Mouse (Mus musculus): ENCODE data around the gene Ikzf1. TPM values are rescaled to one million over a fixed set of nuclear protein-coding genes. Genes with fewer than 3 reads are reported as not detected.

Ikzf1 gene
- total RNA-seq, 2 experiments from 2014 or later, result 0.32 to 2.4 TPM

- intact Hi-C loops (cut with DNase I), result no loop called here
- DNase-seq, result no peak
Measured at GRCm38 (mm10) chr11:11689701-11690058, 4.9 kb downstream of the Ikzf1 start.

DNA sequence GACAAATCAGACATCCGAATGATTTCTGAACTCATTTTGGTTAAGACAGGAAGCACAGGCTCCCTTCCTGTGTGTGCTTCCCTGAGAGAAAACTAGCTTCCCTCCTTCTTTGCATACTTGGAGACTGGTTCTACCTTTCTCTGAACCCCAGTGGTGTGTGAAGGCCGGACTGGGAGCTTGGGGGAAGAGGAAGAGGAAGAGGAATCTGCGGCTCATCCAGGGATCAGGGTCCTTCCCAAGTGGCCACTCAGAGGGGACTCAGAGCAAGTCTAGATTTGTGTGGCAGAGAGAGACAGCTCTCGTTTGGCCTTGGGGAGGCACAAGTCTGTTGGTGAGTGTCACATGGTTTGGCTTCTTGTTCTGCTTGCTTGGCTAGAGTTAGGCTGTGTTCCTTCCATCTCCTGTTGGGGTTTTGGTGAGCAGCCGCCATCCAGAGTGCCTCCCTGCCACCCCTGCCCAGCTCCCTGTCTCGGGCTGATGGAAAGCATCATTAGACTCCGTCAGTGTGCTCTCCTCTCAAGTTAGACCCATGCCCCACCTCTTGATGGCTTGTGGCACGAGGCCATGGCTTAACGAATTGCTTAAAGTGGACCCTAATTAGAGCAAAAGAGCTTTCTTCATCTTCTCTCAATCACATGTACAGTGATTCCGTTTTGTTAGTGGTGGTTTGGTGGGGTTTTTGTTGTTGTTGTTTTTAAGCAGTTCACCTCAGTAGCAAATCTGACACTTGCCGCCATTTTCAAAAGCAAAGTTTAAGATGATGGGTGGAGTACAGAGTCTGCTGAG lies 5.4 kb downstream of the Ikzf1 start:
- no peak for DNase-seq
- intact Hi-C loops (cut with DNase I), result no loop called here

DNA sequence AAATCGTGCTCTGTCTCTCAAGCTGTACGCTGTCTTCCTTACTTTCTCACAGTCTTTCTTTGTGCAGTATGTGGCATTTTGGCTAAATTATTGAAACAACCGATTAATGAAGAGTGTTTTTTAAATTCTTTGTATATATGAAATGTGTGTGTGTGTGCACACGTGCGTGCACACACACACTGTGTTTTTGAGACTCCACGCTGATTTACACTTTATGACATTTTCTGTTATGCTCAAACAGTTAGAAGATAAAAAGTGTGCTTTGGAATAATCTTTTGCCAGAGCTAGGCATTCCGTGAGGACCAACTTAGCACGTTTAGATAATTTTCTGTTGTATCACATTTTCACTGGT lies 6.0 kb downstream of the Ikzf1 start:
- no peak for DNase-seq
- intact Hi-C loops (cut with DNase I), result no loop called here

GRCm38 (mm10) chr11:11691324-11692058 lies 6.7 kb downstream of the Ikzf1 start:
- no peak for DNase-seq
- intact Hi-C loops (cut with DNase I), result no loop called here

DNA sequence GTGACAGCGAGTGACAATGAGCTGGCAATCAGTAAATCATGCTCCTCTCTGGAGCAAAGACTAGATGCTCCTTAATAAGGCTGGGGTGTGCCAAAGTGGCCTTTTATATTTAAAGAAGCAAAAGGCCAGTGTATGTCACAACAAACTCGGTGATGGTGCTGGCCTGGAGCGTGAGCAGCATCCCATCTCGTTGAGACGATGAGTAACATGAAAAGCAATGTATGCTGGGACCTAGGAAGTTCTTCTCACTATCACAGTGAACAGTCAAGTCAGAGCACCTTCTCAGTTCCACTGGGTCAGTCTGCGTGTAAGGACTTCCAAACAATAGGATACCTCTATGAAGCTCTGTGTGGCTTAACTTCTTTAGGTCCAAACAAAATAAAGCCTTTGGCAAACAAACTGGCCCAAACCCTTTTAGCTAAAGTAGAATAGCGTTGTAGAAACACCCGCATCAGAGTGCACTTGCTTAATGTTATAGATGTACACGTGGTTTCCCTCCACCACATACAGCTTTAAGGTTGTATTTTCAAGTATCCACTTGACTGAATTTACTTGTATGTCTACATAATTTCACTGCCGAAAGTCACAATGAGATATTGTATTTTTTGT lies 7.9 kb downstream of the Ikzf1 start:
- no peak for DNase-seq
- intact Hi-C loops (cut with DNase I), result no loop called here

DNA sequence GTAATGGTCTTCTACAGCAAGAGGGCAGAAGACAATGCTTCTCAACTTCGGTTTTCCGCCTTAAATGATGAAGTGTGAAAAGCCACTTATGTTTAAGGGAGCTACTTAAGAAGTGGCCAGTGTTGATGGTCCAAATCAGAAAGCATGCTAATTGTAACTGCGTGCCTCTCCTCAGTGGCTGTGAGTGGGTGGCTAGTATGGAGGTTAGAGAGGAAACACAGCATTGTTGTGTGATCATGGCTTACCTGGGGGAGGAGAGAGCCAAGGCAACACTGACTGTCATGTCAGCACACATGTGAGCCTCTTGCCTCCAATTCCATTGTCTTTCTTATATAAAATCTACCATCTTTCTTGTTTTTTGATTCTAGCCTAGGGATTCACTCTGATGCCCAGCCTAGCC lies 8.6 kb downstream of the Ikzf1 start:
- intact Hi-C loops (cut with DNase I), result no loop called here
- no peak for DNase-seq

GRCm38 (mm10) chr11:11694072-11694471 lies 9.3 kb downstream of the Ikzf1 start:
- intact Hi-C loops (cut with DNase I), result no loop called here
- no peak for DNase-seq

- intact Hi-C loops (cut with DNase I), result no loop called here
- DNase-seq, result no peak
Measured at GRCm38 (mm10) chr11:11694472-11695177, 9.8 kb downstream of the Ikzf1 start.

- no peak for DNase-seq
- intact Hi-C loops (cut with DNase I), result no loop called here
Measured at GRCm38 (mm10) chr11:11695211-11695887, 10.5 kb downstream of the Ikzf1 start.

- intact Hi-C loops (cut with DNase I), result no loop called here
- DNase-seq, result no peak
Measured at GRCm38 (mm10) chr11:11695907-11696306, 11.1 kb downstream of the Ikzf1 start.

- no peak for DNase-seq
- intact Hi-C loops (cut with DNase I), result no loop called here
Measured at GRCm38 (mm10) chr11:11696814-11697213, 12.0 kb downstream of the Ikzf1 start.

GRCm38 (mm10) chr11:11701378-11701777 lies 16.6 kb downstream of the Ikzf1 start:
- no peak for DNase-seq
- intact Hi-C loops (cut with DNase I), result no loop called here

DNA sequence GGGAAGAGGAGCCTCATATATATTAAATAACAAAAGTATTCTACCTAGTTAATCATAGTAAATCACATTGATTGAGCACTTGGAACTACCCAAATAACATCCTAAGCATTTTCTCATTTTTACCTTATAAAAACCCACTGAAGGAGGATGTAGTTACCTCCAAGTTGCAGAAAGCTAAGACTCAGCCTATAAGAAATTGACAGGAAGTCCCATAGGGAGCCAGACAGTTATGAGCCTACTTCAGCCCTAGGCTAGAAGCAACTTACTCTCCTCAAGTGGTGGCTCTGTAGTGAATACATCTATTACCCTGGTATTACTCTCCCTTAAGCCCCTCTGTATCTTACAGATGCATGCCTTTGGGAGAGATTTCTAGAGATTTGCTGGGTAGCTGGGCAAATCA lies 19.0 kb downstream of the Ikzf1 start:
- no peak for DNase-seq
- intact Hi-C loops (cut with DNase I), result no loop called here

DNA sequence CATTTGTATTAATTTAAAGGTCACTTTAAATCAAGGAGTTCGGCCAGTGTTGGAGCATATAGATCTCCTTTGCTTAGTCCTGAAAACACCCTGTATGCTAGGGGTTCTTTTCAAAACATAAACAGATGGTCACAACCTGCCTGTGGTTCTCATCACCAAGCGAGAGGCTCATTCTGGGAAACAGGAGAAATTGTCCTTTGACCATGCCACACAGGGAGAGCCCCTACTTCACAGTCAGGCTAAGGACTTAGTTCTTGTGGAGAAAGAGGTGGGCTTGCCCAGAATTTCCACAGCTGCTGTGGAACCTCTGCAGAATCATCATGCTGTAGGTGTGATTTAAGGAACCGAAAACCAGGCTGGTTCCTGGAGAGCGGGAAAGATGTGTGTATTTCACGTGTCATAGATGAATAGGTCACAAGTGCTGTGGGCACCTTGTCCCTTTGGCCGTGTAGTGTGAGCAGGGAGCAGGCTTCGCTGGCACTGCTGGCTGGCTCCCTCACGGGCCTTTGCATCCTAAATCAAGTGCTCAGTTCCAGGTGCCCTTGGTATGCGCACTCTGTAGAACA lies 23.4 kb downstream of the Ikzf1 start:
- no peak for DNase-seq

GRCm38 (mm10) chr11:11709311-11709710 lies 24.5 kb downstream of the Ikzf1 start:
- intact Hi-C loops (cut with DNase I), result no loop called here
- DNase-seq, result no peak

More for the DNA sequence above, 23.4 kb downstream of the Ikzf1 start:
- intact Hi-C loops (cut with DNase I), result no loop called here

DNA sequence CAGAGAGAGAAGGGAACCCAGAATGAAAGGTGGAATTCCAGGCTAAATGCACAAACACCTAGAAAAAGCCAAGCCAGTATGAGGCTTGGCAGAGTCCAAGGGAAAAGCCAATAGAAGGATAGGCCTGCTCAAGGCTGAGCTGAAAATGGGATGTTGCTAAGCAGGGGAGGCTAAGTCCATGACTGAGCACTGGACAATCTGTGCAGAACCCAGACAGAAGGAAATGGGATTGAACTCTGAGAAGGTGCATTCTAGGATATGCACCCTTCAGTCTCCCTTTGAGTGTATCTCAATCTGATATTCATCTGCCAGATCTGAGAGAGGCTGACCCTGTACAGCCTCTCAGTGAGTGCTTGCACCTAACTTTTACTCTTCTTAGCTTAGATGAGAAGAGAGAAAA lies 25.9 kb downstream of the Ikzf1 start:
- DNase-seq, result no peak
- intact Hi-C loops (cut with DNase I), result no loop called here

DNA sequence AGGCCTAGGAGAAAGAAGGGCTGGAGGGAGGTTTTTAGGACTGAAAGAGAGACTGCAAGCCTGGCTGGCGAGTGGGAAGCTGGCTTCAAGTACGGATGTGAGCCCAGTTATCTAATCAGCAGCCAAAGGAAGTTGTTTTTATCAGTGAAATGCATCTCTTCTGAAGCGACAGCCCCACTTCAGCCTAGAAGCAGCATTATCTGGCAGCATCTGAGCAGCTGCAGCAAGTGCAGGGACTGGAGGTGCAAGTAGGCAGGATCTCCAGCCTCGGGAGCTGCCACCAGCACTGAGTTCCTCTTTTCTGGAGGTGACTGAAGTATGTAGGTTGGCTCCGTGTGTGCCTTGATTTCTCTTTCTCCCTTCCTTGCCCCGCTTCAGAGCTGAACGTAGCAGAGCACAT lies 26.9 kb downstream of the Ikzf1 start:
- DNase-seq, result no peak
- intact Hi-C loops (cut with DNase I), result no loop called here

GRCm38 (mm10) chr11:11714676-11715075 lies 29.9 kb downstream of the Ikzf1 start:
- no peak for DNase-seq
- intact Hi-C loops (cut with DNase I), result no loop called here

- intact Hi-C loops (cut with DNase I), result no loop called here
Measured at GRCm38 (mm10) chr11:11715963-11716691, 31.3 kb downstream of the Ikzf1 start.

GRCm38 (mm10) chr11:11716692-11717037 lies 31.9 kb downstream of the Ikzf1 start:
- intact Hi-C loops (cut with DNase I), result no loop called here
- no peak for DNase-seq

More at GRCm38 (mm10) chr11:11715963-11716691, 31.3 kb downstream of the Ikzf1 start:
- no peak for DNase-seq
